Mouse (Mus musculus) heart, postnatal 0 days (tissue): ENCODE measurements at regions not wholly inside any gene's neighbourhood (a gene's known extent, or its start where the extent isn't known, plus 50 kb on each side); places are given as distances from the start of the nearest gene placed in this dataset.

ENCODE experiments used
- ATAC-seq: fragments of 200-750 bp; cut with Nextera tagmentation; 2 replicates; pipeline ENCODE4 v1.8.0; 2017; ENCODE audit warnings: low read depth, moderate number of reproducible peaks, moderate library complexity; ENCODE audit not compliant: insufficient read depth
- DNase-seq: peaks from one replicate; pipeline ENCODE4 v3.0.0-alpha.2; 2016; ENCODE audit warnings: low spot score
- H3K27ac ChIP-seq: fragments of 300-500 bp; sonication (generic); 2 replicates; pipeline ENCODE4 v1.5.1; 2014; ENCODE audit warnings: low read depth, mild to moderate bottlenecking
- H3K27me3 ChIP-seq: fragments of 300-500 bp; sonication (generic); 2 replicates; pipeline ENCODE4 v1.6.1; 2014; ENCODE audit warnings: low read length, mixed read lengths; ENCODE audit not compliant: control insufficient read depth, insufficient read depth
- H3K36me3 ChIP-seq: fragments of 300-500 bp; sonication (generic); replicated peaks from 2 replicates; pipeline ENCODE4 v1.6.1; 2014; ENCODE audit warnings: low read length, mixed read lengths; ENCODE audit not compliant: control insufficient read depth, insufficient read depth
- H3K4me1 ChIP-seq: fragments of 300-500 bp; sonication (generic); 2 replicates; pipeline ENCODE4 v1.6.1; 2014; ENCODE audit warnings: antibody characterized with exemption; ENCODE audit not compliant: control insufficient read depth, insufficient read depth
- H3K4me2 ChIP-seq: fragments of 300-500 bp; sonication (generic); 2 replicates; pipeline ENCODE4 v1.6.1; 2014; ENCODE audit warnings: low read depth, mild to moderate bottlenecking, low read length, moderate library complexity
- H3K4me3 ChIP-seq: fragments of 300-500 bp; sonication (generic); 2 replicates; pipeline ENCODE4 v1.5.1; 2014; ENCODE audit warnings: low read depth, low read length
- H3K9ac ChIP-seq: fragments of 300-500 bp; sonication (generic); replicated peaks from 2 replicates; pipeline ENCODE4 v1.6.1; 2014; ENCODE audit warnings: low read depth, low read length, mixed read lengths
- H3K9me3 ChIP-seq: fragments of 300-500 bp; sonication (generic); replicated peaks from 2 replicates; pipeline ENCODE4 v1.6.1; 2016; ENCODE audit warnings: low read length; ENCODE audit not compliant: control insufficient read depth
- CTCF ChIP-seq: IDR thresholded peaks from 2 replicates; pipeline ENCODE4 v1.5.1; 2016; ENCODE audit warnings: antibody characterized with exemption, control low read depth, low read depth
- EP300 ChIP-seq: IDR thresholded peaks from 2 replicates; pipeline ENCODE4 v1.6.1; 2016; ENCODE audit warnings: antibody characterized with exemption, low read depth
- WGBS: fragments of 180-500 bp; shearing (Covaris S2); extraction: QIAGEN DNeasy Blood & Tissue Kit; methylation state at CpG from one replicate; pipeline ENCODE4 v1.1.7; 2014; 5-methylcytosine and 5-hydroxymethylcytosine counted together

- WGBS: 70% methylated on average over 4 of the region's 4 CpGs
- ATAC-seq: no peak
- Histone ChIP-seq H3K4me1 (no peaks in the 10 kb centered on the region), H3K9ac (no peak overlapping the region), H3K27ac (no peak overlapping the region), H3K4me3 (no peak overlapping the region), H3K9me3 (no peaks in the 10 kb centered on the region), H3K27me3 (no peaks in the 10 kb centered on the region), H3K4me2 (no peak overlapping the region), H3K36me3 (no peaks in the 10 kb centered on the region)
- DNase-seq: no peak
- TF ChIP-seq CTCF (no peak), EP300 (no peak)
Observed at GRCm38 (mm10) chr6:16606687-16607392, 291.4 kb downstream of the Tfec start.

- 68% methylated on average over 2 of the region's 2 CpGs for WGBS
- no peak overlapping the region for H3K4me3 ChIP-seq
- no peak overlapping the region for H3K4me2 ChIP-seq
- TF ChIP-seq EP300: no peak
- no peak for TF ChIP-seq CTCF
- H3K36me3 ChIP-seq: no peaks in the 10 kb centered on the region
- ATAC-seq: no peak
- H3K4me1 ChIP-seq: no peaks in the 10 kb centered on the region
- H3K9me3 ChIP-seq: no peaks in the 10 kb centered on the region
- H3K9ac ChIP-seq: no peak overlapping the region
- H3K27me3 ChIP-seq: no peaks in the 10 kb centered on the region
- H3K27ac ChIP-seq: no peak overlapping the region
- no peak for DNase-seq
Observed at GRCm38 (mm10) chr6:16592411-16592810, 305.8 kb downstream of the Tfec start.

- Histone ChIP-seq H3K27ac (no peak overlapping the region), H3K9me3 (no peaks in the 10 kb centered on the region), H3K9ac (no peak overlapping the region), H3K4me3 (no peak overlapping the region), H3K27me3 (no peaks in the 10 kb centered on the region), H3K36me3 (no peaks in the 10 kb centered on the region), H3K4me1 (no peaks in the 10 kb centered on the region), H3K4me2 (no peak overlapping the region)
- ATAC-seq (no peak), DNase-seq (no peak)
- 71% methylated on average over 7 of the region's 7 CpGs for WGBS
- no peak for TF ChIP-seq EP300
- TF ChIP-seq CTCF: no peak
Observed at GRCm38 (mm10) chr6:16582302-16582701, 315.9 kb downstream of the Tfec start.

GRCm38 (mm10) chr6:16581801-16582200, 316.4 kb downstream of the Tfec start:
- no peak for ATAC-seq
- no peaks in the 10 kb centered on the region for H3K9me3 ChIP-seq
- 92% methylated on average over 4 of the region's 4 CpGs for WGBS

GRCm38 (mm10) chr6:16575875-16576274, 322.4 kb downstream of the Tfec start:
- Histone ChIP-seq H3K4me3 (no peak overlapping the region), H3K9me3 (no peaks in the 10 kb centered on the region), H3K36me3 (no peaks in the 10 kb centered on the region), H3K9ac (no peak overlapping the region), H3K27ac (no peak overlapping the region), H3K4me2 (no peak overlapping the region), H3K4me1 (no peaks in the 10 kb centered on the region), H3K27me3 (no peaks in the 10 kb centered on the region)
- DNase-seq (no peak), ATAC-seq (no peak)
- WGBS: 75% methylated on average over 2 of the region's 2 CpGs
- TF ChIP-seq EP300: no peak
- TF ChIP-seq CTCF: no peak

More at GRCm38 (mm10) chr6:16581801-16582200, 316.4 kb downstream of the Tfec start:
- no peak overlapping the region for H3K9ac ChIP-seq
- no peak overlapping the region for H3K4me2 ChIP-seq
- no peaks in the 10 kb centered on the region for H3K36me3 ChIP-seq
- no peak for TF ChIP-seq CTCF
- no peaks in the 10 kb centered on the region for H3K4me1 ChIP-seq
- no peak for DNase-seq
- no peaks in the 10 kb centered on the region for H3K27me3 ChIP-seq
- H3K4me3 ChIP-seq: no peak overlapping the region
- no peak overlapping the region for H3K27ac ChIP-seq

GRCm38 (mm10) chr6:16572828-16573227, 325.4 kb downstream of the Tfec start:
- Histone ChIP-seq H3K4me1 (no peaks in the 10 kb centered on the region), H3K9ac (no peak overlapping the region), H3K36me3 (no peaks in the 10 kb centered on the region), H3K9me3 (no peaks in the 10 kb centered on the region), H3K27ac (no peak overlapping the region), H3K4me2 (no peak overlapping the region), H3K27me3 (no peaks in the 10 kb centered on the region), H3K4me3 (no peak overlapping the region)
- no peak for ATAC-seq
- no peak for DNase-seq
- WGBS: 66% methylated on average over 6 of the region's 6 CpGs
- TF ChIP-seq CTCF: no peak
- no peak for TF ChIP-seq EP300
